Mouse (Mus musculus) lung, embryonic 16.5 days (tissue): ENCODE measurements around the gene Cbx1. TPM values are rescaled to one million over a fixed set of nuclear protein-coding genes. Genes with fewer than 3 reads are reported as not detected.
"Not testable (repeated sequence)": the region's sequence is repeated elsewhere in the genome, so short reads cannot be mapped to it uniquely, and the experiment has no call there.

Source experiments
- ATAC-seq: fragments of 200-750 bp; cut with Nextera tagmentation; 2 replicates; pipeline ENCODE4 v1.8.0; 2017; ENCODE audit warnings: low read depth, mild to moderate bottlenecking, moderate library complexity
- H3K27ac ChIP-seq: fragments of 300-500 bp; sonication (generic); 2 replicates; pipeline ENCODE4 v1.5.1; 2014; ENCODE audit warnings: mild to moderate bottlenecking, control low read depth, low read length
- H3K27me3 ChIP-seq: fragments of 300-500 bp; sonication (generic); 2 replicates; pipeline ENCODE4 v1.6.1; 2014; ENCODE audit warnings: low read depth, low read length, mixed read lengths; ENCODE audit not compliant: control insufficient read depth, insufficient read depth
- H3K36me3 ChIP-seq: fragments of 300-500 bp; sonication (generic); 2 replicates; pipeline ENCODE4 v1.6.1; 2014; ENCODE audit warnings: low read length; ENCODE audit not compliant: control insufficient read depth, insufficient read depth
- H3K4me1 ChIP-seq: fragments of 300-500 bp; sonication (generic); replicated peaks from 2 replicates; pipeline ENCODE4 v1.6.1; 2014; ENCODE audit warnings: low read length, mixed read lengths; ENCODE audit not compliant: control insufficient read depth, insufficient read depth
- H3K4me2 ChIP-seq: fragments of 300-500 bp; sonication (generic); 2 replicates; pipeline ENCODE4 v1.6.1; 2014; ENCODE audit warnings: low read depth, low read length, control low read depth
- H3K4me3 ChIP-seq: fragments of 300-500 bp; sonication (generic); 2 replicates; pipeline ENCODE4 v1.5.1; 2014; ENCODE audit warnings: mild to moderate bottlenecking, low read length, control low read depth
- H3K9ac ChIP-seq: fragments of 300-500 bp; sonication (generic); 2 replicates; pipeline ENCODE4 v1.6.1; 2014; ENCODE audit warnings: low read length, control low read depth
- H3K9me3 ChIP-seq: fragments of 300-500 bp; sonication (generic); 2 replicates; pipeline ENCODE4 v1.6.1; 2016; ENCODE audit warnings: low read length; ENCODE audit not compliant: control insufficient read depth
- WGBS: fragments of 180-500 bp; shearing (Covaris S2); extraction: QIAGEN DNeasy Blood & Tissue Kit; methylation state at CpG from one replicate; pipeline ENCODE4 v1.1.7; 2014; 5-methylcytosine and 5-hydroxymethylcytosine counted together
- polyA plus RNA-seq: library from polyadenylated mRNA; unstranded; fragments of >200 nt; fragmentation: Nextera tagmentation; extraction: Ambion mirVana; gene quantifications from 2 replicates; pipeline ENCODE4 v1.2.1, GENCODE M21; 2015

The Cbx1 gene
- polyA plus RNA-seq, 1 experiment from 2014 or later = 100 TPM

DNA sequence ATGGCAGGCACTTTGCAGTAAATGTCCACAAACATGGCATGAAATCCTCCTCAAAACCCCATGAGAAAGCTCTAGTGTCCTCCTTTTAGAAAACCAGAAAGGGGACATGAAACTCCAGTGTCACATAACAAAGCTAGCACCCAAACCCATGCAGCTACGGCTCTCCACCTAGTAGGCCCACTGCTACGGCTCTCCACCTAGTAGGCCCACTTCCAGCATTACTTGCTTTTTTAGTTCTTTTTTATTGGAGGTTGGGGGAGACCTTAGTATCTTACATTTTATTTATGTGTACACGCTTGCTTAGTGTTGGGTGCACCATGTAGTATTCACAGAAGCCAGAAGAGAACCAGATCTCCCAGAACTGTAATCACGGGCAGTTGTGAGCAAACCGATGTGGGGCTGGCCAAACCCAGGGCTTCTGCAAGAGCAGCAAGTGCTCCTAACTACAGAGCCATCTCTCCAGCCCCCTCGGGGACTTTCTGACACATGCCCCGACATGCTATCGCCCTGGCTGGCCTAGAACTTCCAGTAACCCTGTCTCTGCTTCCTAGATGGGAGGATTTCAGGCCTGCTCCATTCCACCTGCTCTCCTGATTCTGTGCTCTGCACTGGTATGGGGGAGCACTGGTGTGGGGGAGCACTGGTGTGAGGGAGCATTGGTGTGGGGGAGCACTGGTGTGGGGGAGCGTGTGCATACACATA is 17.5 kb upstream of the Cbx1 start:
- Histone ChIP-seq H3K9me3 (no peaks in the 10 kb centered on the region), H3K4me2 (no peak overlapping the region), H3K36me3 (peaks cover 20% of the 10 kb centered on the region), H3K4me3 (no peak overlapping the region), H3K27me3 (no peaks in the 10 kb centered on the region), H3K27ac (no peak overlapping the region), H3K9ac (no peak overlapping the region), H3K4me1 (peaks cover 18% of the 10 kb centered on the region)
- 93% methylated on average over 9 of the region's 9 CpGs for WGBS
- ATAC-seq = no peak

DNA sequence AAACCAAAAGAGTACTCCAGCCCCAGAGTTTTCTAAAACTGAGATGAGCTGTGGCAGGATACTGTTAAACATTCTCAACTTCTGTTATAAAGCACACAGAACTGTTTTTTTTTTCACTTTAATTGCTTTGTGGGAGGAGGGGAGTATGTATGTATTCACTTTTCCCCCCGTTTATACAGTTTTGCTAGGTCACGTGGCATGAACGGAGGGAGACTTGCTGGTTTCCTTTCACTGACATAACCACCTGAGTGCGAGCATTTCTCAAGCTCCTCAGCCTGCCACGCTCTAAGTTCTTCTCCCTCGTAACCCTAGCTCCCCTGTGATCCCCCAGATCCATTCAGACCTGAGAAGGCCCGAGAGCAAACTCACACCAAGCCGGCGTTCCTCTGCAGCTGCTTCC is 16.5 kb upstream of the Cbx1 start:
- no peak overlapping the region for H3K4me2 ChIP-seq
- H3K27ac ChIP-seq = no peak overlapping the region
- 85% methylated on average over 9 of the region's 9 CpGs for WGBS
- ATAC-seq = no peak
- H3K4me1 ChIP-seq = peaks cover 19% of the 10 kb centered on the region
- H3K4me3 ChIP-seq = no peak overlapping the region
- no peaks in the 10 kb centered on the region for H3K9me3 ChIP-seq
- peaks cover 20% of the 10 kb centered on the region for H3K36me3 ChIP-seq
- H3K27me3 ChIP-seq = no peaks in the 10 kb centered on the region
- no peak overlapping the region for H3K9ac ChIP-seq

GRCm38 (mm10) chr11:96774536-96774935 is 14.4 kb upstream of the Cbx1 start:
- peaks cover 20% of the 10 kb centered on the region for H3K36me3 ChIP-seq
- H3K4me3 ChIP-seq = no peak overlapping the region
- H3K9me3 ChIP-seq = no peaks in the 10 kb centered on the region
- no peaks in the 10 kb centered on the region for H3K27me3 ChIP-seq
- ATAC-seq = no peak
- peaks cover 7% of the 10 kb centered on the region; the same call in 1 of the 2 replicates for H3K4me1 ChIP-seq
- WGBS = 77% methylated on average over 3 of the region's 3 CpGs
- H3K4me2 ChIP-seq = no peak overlapping the region
- H3K27ac ChIP-seq = no peak overlapping the region
- H3K9ac ChIP-seq = no peak overlapping the region

- H3K4me3 ChIP-seq = no peak overlapping the region
- no peak overlapping the region for H3K9ac ChIP-seq
- H3K9me3 ChIP-seq = no peaks in the 10 kb centered on the region
- no peak overlapping the region for H3K4me2 ChIP-seq
- peaks cover 18% of the 10 kb centered on the region for H3K36me3 ChIP-seq
- peaks cover 7% of the 10 kb centered on the region; the same call in 1 of the 2 replicates for H3K4me1 ChIP-seq
- no peaks in the 10 kb centered on the region for H3K27me3 ChIP-seq
- ATAC-seq = no peak
- no peak overlapping the region for H3K27ac ChIP-seq
- 82% methylated on average over 8 of the region's 8 CpGs for WGBS
These were observed 13.9 kb upstream of the Cbx1 start for GRCm38 (mm10) chr11:96775063-96775462.

DNA sequence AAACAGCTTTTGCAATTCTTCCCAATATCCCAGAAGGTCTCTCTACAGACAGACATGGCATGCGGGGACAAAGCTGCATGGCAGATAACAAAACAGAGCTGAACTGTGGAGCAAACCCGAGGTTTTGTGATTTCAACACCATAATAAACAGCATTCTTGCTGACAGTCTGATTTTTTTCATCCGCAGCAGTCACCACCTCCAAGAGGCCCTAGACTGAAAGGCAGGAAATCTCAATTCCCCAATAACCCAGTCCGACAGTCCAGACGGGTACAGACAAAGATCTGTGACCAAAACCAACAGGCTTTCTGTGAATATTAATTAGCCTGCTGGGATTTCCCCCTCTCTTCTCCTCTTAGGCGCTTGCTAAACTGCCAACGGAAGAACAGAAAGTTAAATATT is 13.3 kb upstream of the Cbx1 start:
- H3K9me3 ChIP-seq = no peaks in the 10 kb centered on the region
- no peak for ATAC-seq
- no peak overlapping the region for H3K27ac ChIP-seq
- no peaks in the 10 kb centered on the region for H3K27me3 ChIP-seq
- H3K4me1 ChIP-seq = peaks cover 7% of the 10 kb centered on the region; the same call in 1 of the 2 replicates
- no peak overlapping the region for H3K4me3 ChIP-seq
- no peak overlapping the region for H3K9ac ChIP-seq
- WGBS = 73% methylated on average over 7 of the region's 7 CpGs
- no peak overlapping the region for H3K4me2 ChIP-seq
- H3K36me3 ChIP-seq = peaks cover 15% of the 10 kb centered on the region

DNA sequence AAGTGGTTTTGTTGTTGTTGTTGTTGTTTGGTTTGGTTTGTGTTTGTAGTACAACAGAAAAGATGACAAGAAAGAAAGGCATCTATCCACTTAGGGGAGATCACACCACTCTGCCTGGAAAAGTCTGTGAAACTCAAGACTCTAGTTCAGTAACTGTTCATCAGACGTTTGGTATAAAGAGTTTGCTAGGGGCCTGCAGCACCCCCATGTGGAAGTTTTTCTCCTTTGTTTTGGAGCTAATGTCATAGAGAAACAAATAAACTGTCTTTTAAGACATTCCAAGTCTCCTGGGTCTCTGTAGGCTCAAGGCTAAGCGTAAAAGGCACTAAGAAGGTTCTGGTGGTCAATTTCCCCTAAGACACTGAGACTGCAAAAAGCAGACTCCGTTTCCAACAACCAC is 12.9 kb upstream of the Cbx1 start:
- H3K4me1 ChIP-seq = peaks cover 7% of the 10 kb centered on the region; the same call in 1 of the 2 replicates
- peaks cover 11% of the 10 kb centered on the region for H3K36me3 ChIP-seq
- H3K4me3 ChIP-seq = no peak overlapping the region
- H3K27me3 ChIP-seq = no peaks in the 10 kb centered on the region
- ATAC-seq = no peak
- H3K27ac ChIP-seq = no peak overlapping the region
- no peaks in the 10 kb centered on the region for H3K9me3 ChIP-seq
- WGBS = 33% methylated on average over 3 of the region's 3 CpGs
- peak overlapping the region; percentile 74; the same call in 1 of the 2 replicates for H3K4me2 ChIP-seq
- no peak overlapping the region for H3K9ac ChIP-seq

- Histone ChIP-seq H3K27me3 (no peaks in the 10 kb centered on the region), H3K27ac (peak within 1 kb of the TSS; percentile 72), H3K36me3 (0 out of 2 replicates have a peak, but pooled peaks cover 4% of the 10 kb centered on the region), H3K4me1 (peaks cover 7% of the 10 kb centered on the region; the same call in 1 of the 2 replicates), H3K4me3 (peak within 1 kb of the TSS; percentile 70), H3K9me3 (no peaks in the 10 kb centered on the region), H3K4me2 (peak within 1 kb of the TSS; percentile 74), H3K9ac (peak within 1 kb of the TSS; percentile 62)
- peak; percentile 100 for ATAC-seq
- under 1% methylated on average over 59 of the region's 59 CpGs for WGBS
These were observed 11.7 kb upstream of the Cbx1 start, which contains the start of gene Snx11 for GRCm38 (mm10) chr11:96776968-96777962. Gene Snx11 (minus strand): TSS chr11:96777559.

GRCm38 (mm10) chr11:96778061-96778627 is 10.8 kb upstream of the Cbx1 start:
- not testable (repeated sequence) for H3K36me3 ChIP-seq, H3K27me3 ChIP-seq, H3K4me1 ChIP-seq, ATAC-seq, H3K9me3 ChIP-seq
- peak overlapping the region; percentile 74 for H3K4me2 ChIP-seq
- H3K9ac ChIP-seq = peak overlapping the region; percentile 62
- peak overlapping the region; percentile 72 for H3K27ac ChIP-seq
- WGBS = 62% methylated on average over 10 of the region's 10 CpGs
- peak overlapping the region; percentile 70 for H3K4me3 ChIP-seq

GRCm38 (mm10) chr11:96780306-96780705 is 8.6 kb upstream of the Cbx1 start:
- ATAC-seq = no peak
- 68% methylated on average over 5 of the region's 5 CpGs for WGBS
- H3K9ac ChIP-seq = no peak overlapping the region

More at GRCm38 (mm10) chr11:96780306-96780705, 8.6 kb upstream of the Cbx1 start:
- H3K9me3 ChIP-seq = no peaks in the 10 kb centered on the region
- peaks cover 7% of the 10 kb centered on the region; the same call in 1 of the 2 replicates for H3K4me1 ChIP-seq
- H3K27me3 ChIP-seq = no peaks in the 10 kb centered on the region
- no peaks in the 10 kb centered on the region for H3K36me3 ChIP-seq
- H3K4me3 ChIP-seq = no peak overlapping the region
- no peak overlapping the region for H3K4me2 ChIP-seq
- H3K27ac ChIP-seq = no peak overlapping the region
